Mouse (Mus musculus) layer of hippocampus, adult 2 months (tissue): ENCODE results near the gene Atxn7l1. TPM values are rescaled to one million over a fixed set of nuclear protein-coding genes. Genes with fewer than 3 reads are reported as not detected.

Experiments used
- DNase-seq, 2 experiments: peaks; one replicate each; pipeline ENCODE4 v3.0.0; 2022; ENCODE audit warnings: low spot score in 2 of 2
- H3K27ac ChIP-seq: fragments of 200-600 bp; 2 replicates; pipeline ENCODE4 v1.8.1; 2022
- H3K4me3 ChIP-seq: fragments of 200-600 bp; 2 replicates; pipeline ENCODE4 v1.8.1; 2022; ENCODE audit warnings: mild to moderate bottlenecking
- CTCF ChIP-seq: fragments of 200-600 bp; conservative IDR thresholded peaks from 2 replicates; pipeline ENCODE4 v1.8.1; 2022; ENCODE audit warnings: antibody characterized with exemption, mild to moderate bottlenecking, moderate library complexity
- total RNA-seq, 2 experiments: library from RNA; stranded (reverse); gene quantifications; 2 replicates each; pipeline ENCODE4 v1.2.3; 2021

Gene Atxn7l1
- total RNA-seq, 2 experiments from 2014 or later, result 62.0 to 62.9 TPM

DNA sequence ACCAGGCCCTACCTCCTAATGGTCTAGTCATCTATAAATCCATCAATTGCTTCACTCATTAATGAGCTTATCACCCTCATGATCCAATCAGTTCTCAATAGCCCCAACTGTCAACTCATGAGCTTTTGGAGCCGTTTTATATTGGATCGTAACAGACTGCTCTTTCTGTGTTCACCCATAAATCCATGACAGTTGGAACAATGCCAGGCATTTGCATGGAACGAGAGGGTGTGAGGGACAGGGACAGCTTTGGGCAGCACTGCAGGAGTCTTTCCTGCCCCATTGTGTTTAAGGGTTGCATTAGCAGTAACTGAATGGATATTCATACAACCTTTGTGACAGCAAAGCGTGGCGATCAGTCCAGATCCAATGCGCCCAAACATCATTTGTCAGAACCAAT is 49.8 kb downstream of the Atxn7l1 start:
- H3K27ac ChIP-seq, result no peak overlapping the region
- DNase-seq, result no peak
- no peak overlapping the region for H3K4me3 ChIP-seq
- TF ChIP-seq CTCF, result no peak

DNA sequence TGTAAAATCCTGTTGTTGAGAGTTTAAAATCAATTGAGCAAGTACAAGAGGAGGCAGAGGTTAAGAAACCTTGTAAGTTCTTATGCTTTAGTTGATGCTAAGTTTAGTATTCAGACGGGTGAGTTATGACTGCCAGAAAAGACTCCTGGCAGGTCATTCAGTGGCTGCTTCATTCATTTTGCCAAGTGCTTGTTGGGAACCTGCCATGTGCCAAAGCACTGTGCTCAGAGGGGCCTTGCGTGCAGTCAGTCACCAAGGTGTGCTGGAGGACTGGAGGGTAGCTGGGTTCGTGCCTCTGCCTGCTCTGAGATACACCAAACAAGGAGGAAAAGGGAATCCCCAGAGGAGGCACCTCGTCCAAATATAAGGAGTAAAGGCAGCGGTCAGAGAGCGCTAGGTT is 50.3 kb downstream of the Atxn7l1 start:
- Histone ChIP-seq H3K4me3 (no peak overlapping the region), H3K27ac (no peak overlapping the region)
- no peak for DNase-seq
- no peak for TF ChIP-seq CTCF

DNA sequence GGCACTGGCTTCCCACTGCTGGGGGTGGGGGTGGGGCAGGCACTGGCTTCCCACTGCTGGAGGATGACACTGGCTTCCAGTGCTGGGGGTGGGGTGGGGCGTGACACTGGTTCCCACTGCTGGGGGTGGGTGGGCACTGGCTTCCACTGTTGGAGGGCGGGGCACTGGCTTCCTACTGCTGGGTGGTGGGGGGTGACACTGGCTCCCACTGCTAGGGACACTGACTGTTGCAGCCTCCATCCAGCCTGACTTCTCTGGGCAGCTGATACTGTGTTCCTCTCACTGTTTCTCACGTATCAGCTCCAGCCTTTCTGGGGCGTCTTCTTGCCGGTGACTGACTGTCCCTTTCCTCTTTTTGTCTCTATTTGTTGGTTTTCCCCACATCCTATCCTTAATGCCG is 53.6 kb downstream of the Atxn7l1 start:
- no peak for DNase-seq
- no peak overlapping the region for H3K4me3 ChIP-seq
- no peak for TF ChIP-seq CTCF
- no peak overlapping the region for H3K27ac ChIP-seq

DNA sequence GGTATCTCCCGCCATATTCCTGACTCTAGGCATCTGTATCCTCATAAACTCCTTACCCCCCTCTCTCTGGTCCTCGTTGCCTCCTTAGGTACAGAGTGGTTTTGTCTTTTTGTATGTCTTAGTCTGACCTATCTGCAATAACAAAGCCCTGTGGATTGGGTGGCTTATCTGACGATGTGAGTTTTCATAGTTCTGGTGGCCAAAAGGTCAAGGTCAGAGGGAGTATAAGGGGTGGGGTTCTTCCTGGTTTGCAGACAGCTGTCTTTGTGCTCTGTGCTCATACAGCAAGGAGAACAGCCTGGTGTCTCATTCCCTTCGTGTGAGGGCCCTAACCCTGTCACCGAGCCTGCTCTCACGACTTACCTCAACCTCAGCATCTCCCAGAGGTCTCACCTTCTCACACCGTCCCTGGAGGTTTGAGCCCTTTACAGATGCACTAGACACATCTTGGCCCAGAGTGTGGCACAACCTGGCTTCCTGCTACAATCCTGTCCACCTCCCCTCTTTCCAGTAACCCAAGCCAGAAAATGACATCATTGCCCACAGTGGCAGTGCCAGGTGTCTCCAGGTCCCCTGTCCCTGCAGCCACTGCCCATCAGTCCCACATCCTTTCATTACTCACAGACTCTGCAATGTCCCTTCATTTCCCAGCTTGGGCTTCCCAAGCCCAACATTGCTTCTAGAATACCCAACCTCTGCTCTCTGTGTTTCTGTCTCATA is 54.2 kb downstream of the Atxn7l1 start:
- TF ChIP-seq CTCF, result no peak
- Histone ChIP-seq H3K4me3 (no peak overlapping the region), H3K27ac (no peak overlapping the region)
- DNase-seq, result no peak

DNA sequence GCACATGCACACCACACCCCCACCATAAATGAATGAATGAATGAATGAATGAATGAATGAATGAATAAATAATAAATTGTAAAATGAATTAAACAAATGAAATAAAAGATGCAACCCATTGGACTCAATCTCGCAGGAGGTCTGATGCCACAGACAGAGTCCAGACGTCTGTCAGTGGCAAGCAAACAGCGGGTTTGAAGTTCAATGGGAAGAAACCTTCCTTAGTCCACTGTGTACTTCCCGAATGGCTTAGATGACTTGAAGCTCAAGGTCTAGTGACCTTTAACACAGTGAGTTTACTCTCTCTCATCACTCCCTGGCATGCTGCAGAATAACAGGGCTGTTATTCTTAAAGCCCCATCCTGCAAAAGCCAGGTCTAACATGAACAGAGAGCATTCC is 57.8 kb downstream of the Atxn7l1 start:
- no peak overlapping the region for H3K27ac ChIP-seq
- H3K4me3 ChIP-seq, result no peak overlapping the region
- no peak for TF ChIP-seq CTCF
- DNase-seq, result no peak

DNA sequence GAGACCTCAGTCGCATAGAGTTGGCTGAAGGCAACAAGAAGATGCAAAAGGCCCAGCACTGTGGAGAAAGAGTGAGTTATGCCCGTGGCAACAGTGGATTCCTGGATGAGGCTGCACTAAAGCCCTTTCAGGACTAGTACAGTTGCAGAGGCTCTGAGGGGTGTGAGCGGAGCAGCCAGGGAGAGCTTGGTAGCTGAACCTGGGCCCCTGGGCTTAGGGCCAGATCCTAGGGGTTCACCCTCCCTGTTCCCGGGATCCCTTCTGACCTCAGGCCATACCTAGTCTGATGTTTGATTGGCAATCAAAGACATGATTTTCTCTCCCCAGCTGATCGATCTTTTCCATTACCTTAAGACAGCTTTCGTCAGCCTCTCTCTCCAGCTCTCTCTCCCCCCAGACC is 58.8 kb downstream of the Atxn7l1 start:
- no peak for TF ChIP-seq CTCF
- no peak overlapping the region for H3K27ac ChIP-seq
- DNase-seq, result no peak
- H3K4me3 ChIP-seq, result no peak overlapping the region

DNA sequence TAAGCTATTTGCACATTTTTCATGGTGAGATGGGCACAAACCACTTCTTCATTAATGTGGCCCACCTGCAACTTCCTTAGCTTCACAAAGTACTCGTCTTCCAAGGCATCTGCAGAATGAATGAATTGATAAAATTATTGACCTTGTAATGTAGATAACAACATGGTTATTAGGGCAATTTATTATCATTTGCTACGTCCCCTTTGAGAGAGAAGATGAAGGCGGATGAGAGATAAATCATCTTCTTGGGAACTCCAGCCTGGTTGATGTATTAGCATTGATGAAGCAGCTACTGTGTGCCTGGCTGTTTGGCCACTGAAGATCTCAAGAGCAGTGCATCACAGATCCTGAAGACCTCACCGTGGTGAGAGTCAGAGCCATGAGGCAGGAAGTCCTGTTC is 63.4 kb downstream of the Atxn7l1 start:
- DNase-seq, result no peak
- Histone ChIP-seq H3K27ac (no peak overlapping the region), H3K4me3 (no peak overlapping the region)
- TF ChIP-seq CTCF, result no peak

DNA sequence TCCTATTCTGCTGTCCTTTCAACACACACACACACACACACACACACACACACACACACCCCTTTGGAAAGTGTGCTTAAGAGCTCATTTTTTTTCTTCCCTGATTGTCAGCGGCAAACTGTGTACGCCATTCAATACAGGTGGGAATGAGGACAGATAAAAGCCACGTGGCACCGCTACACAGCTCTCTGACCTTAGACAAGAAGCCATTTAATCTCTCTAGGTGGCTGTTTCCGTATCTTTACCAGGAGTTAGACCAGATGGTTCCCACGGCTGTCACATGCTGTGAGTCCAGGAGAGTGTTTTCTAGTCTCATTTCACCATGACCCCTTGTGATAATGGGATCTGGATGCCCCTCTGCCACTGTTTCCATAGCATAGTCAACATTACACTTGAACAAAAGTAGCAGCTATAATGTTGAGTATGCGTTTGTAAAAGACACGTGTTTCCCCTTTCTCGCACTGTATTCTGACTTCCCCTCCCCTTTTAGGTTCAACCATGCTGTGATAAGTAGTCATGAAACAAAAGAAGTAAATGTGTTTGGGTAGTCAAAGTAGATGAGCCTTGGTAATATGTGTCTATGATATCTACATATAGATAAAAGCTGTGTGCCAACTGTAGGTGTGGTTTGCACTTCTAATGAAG is 70.8 kb downstream of the Atxn7l1 start:
- Histone ChIP-seq H3K4me3 (no peak overlapping the region), H3K27ac (no peak overlapping the region)
- DNase-seq, result no peak
- TF ChIP-seq CTCF, result no peak

DNA sequence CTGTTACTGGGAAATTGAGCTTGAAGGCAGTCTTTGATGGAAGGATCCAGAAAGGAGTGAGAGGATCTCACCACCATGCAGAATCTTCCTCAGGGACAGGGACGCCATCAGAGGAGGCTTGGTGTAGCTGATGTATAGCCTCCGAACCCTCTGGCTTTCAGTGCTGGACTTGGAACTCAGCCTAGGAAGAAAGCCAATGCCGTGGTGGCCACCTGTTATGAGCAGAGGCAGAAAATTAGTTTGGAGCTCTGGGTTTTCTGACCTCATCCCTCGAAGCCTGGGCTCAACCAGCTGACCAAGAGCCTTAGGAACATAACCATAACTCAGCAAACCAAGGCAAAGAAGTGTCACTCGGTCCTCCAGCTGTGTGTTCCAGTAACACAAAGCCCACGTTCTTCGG is 71.9 kb downstream of the Atxn7l1 start:
- TF ChIP-seq CTCF, result no peak
- Histone ChIP-seq H3K4me3 (no peak overlapping the region), H3K27ac (peak overlapping the region; percentile 80)
- no peak for DNase-seq

DNA sequence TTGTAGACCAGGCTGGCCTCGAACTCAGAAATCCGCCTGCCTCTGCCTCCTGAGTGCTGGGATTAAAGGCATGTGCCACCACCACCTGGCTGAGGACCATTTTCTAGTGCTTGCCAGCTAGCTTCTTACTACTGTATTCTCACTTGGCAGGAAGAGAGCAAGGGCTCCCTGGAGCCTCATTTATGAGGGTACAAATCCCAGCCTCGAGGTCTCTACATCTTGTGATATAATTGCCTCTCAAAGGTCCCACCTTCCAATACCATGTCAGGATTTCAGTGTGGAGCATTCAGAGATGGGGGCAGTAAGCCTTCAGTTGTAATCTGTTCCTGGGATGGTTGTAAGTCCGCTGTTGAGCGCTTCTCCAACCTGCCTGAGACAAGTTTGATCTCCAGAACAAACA is 72.6 kb downstream of the Atxn7l1 start:
- H3K4me3 ChIP-seq, result no peak overlapping the region
- TF ChIP-seq CTCF, result no peak
- DNase-seq, result no peak
- H3K27ac ChIP-seq, result peak overlapping the region; percentile 80

DNA sequence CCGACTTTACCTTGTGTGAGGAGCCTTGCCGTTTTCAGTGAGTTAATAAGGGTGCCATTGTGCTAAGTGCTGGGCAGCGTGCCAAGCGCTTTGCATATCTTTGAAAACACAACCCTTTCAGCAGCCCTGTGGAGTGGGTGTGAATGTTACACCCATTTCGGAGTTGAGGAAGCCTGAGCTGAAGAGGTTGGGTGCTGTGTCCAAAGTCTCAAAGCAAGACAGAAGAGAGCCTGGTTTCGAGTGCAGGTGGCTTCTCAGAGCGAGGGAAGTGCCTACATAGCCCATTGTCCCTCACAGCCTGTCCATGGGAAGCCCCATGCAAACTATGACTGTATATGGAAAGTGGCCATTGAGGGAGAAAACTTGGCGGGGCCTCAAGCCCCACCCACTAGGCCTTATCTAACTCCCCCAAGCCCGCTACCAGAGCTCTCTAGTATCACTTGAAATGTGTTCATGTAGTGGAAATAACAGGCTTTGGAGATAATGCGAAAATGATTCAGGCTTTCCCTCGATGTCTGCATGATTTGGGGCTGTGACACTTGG is 73.1 kb downstream of the Atxn7l1 start:
- Histone ChIP-seq H3K4me3 (no peak overlapping the region), H3K27ac (peak overlapping the region; percentile 80)
- TF ChIP-seq CTCF, result no peak
- peak; percentile 30 to 62 for DNase-seq

DNA sequence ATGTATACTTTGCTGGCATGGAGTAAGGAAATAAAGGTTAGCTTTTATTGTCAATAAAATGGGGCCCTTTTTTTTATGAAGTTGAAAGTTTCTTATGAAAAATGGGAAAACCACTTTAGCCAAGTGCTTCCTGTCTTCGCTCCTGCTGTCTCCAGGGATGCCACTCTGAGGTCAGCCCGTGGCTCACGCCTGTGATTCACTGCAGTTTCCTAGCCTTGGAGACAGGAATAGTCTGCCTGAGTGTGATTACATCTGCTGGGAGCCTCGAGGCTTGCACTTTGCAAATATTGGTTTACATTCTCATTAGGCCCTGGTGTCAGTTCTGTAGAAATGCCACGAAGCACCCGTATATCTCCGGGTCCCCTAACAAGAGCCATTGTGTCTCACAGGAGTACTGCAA is 74.7 kb downstream of the Atxn7l1 start:
- Histone ChIP-seq H3K4me3 (no peak overlapping the region), H3K27ac (no peak overlapping the region)
- no peak for DNase-seq
- no peak for TF ChIP-seq CTCF

DNA sequence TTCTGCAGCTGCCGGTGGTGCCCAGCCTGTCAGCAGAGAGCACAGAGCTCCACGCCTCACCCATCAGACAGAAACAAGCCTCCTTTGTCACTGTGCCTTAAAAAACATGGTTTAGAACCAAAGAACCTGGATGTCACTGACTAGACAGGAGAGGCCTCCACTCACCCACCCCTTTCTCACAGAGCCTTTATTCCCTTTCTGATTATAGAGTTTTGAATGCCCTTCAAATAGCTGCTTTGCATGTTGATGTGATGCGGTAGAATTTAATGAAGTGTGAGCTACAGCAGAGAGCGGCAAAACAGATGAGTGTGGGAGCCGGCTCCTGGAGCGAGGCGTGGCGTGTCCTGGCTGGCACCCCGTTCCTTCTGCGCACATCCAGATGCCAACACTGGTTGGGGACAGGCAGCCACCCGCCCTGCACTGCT is 77.6 kb downstream of the Atxn7l1 start:
- peak; percentile 62 to 79 for DNase-seq
- TF ChIP-seq CTCF, result no peak
- Histone ChIP-seq H3K27ac (peak overlapping the region; percentile 81), H3K4me3 (no peak overlapping the region)

DNA sequence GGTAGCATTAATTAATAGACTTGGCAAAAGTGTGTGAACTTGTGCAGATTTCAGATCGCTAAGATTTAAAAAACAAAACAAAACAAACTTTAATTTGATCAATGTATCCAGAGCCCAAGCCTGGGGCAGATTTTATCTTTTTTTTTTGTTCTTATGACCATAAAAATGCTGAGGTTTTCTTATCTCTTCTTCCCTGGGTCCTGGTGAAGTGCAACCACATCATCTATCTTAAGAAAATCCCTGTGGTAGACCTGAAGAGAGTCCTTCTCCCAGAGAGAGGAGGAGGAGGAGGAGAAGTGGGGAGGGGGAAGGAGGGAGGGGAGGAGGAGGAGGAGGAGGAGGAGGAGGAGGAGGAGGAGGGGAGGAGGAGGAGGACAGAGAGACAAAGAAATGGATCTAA is 78.5 kb downstream of the Atxn7l1 start:
- DNase-seq, result no peak
- H3K4me3 ChIP-seq, result no peak overlapping the region
- no peak for TF ChIP-seq CTCF
- H3K27ac ChIP-seq, result peak overlapping the region; percentile 81
